Mouse (Mus musculus) ovary, postnatal 14 days (tissue): Measurements from ENCODE around the gene Il6st.
"Not testable (repeated sequence)": the region's sequence is repeated elsewhere in the genome, so short reads cannot be mapped to it uniquely, and the experiment has no call there.

Source experiments
- DNase-seq: peaks from one replicate; pipeline ENCODE4 v3.0.0; 2022; ENCODE audit warnings: low spot score

The Il6st gene

DNA sequence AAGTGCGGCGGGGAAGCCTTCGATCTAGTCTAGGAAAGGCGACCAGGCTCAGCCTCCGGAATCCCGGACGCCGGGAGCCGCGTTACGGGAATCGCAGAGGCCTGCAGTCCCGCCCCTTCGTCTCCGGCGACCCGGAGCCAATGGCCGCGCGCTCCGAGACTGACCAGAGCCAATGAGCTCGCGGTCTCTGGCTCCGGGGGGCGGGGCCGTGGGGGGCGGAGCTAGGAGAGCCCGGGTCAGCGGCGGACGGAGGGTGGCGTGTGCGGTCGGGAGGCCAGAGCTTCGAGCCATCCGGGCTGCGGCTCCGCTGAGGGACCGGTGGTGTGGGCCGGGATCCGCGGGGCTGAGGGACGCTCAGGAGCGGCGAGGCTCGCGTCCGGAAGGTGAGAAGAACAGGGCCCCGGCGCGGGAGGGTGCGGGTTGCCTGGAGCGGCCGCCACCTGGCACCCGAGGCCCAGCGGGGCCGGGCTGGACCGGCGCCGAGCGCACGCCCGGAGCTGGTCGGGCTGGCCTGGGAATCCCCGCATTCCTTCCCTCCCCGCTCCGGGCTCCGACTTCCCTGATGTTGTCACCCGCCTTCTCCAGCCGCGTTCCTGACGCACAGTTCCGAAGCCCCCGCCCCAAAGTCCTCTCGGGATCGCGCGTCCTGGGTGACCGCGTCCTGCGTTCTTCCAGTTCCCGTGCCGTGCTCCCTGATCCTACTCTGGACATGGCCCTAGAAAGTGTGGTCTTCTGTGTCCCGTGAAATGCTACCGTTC, at the start of gene Il6st:
Gene Il6st (plus strand): TSS at position 203 of the 758 bp plus-strand sequence.
- peak; percentile 95 for DNase-seq

DNA sequence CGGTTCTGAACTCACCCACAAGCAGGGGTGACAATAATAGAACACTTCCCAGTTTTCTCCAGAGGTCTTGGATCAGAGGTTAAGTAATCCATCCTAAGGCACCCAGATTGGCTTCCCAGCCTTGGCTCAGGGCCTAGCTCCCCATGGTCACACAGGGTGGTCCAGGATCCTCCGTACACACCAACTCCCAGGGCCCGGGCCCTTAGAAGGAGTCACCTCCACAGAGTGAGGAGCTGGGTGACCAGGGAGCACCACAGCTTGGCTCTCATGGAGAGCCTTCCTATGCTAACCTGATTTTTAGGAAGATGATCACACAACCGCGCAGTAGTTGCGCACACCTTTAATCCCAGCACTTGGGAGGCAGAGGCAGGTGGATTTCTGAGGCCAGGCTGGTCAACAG, 48.0 kb upstream of the Il6st start:
- DNase-seq = no peak

DNA sequence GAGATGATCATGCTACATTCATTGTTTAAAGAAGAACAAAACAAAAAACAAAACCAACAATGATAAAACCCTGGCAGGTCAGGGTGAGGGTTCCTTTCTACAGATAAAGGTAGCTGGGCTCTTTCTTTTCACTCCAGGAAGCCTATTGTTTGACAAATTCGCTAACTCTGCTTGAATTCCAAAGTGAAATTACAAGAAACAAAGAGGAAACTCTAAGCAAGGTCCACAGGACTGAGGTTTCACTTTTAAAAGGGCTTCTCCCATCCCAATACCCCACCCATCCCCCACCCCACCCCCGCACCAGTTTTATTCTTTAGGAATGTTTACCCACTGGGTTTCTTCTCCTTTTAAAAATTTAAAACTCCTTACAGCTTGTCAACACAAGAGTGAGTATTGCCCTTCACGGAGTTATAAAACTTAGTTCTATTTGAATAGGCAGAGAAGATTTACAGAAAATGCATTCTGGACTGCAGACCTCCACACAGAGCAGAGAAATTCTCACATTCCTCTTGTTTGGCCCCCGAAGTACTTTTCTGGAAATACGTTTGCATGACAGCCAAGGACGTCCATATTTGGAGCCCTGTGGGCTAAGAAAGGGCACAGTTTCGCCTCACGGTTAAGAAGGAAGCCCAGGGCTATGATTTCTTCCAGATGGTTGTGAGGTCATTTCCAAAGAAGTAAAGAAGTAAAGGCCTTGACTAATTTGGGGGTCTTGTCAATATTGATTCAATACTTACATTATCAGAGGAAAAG, 47.3 kb upstream of the Il6st start:
- DNase-seq = no peak

- DNase-seq = no peak
These were observed 46.7 kb upstream of the Il6st start for GRCm38 (mm10) chr13:112417163-112417523.

GRCm38 (mm10) chr13:112417861-112418423, 45.9 kb upstream of the Il6st start:
- no peak for DNase-seq

DNA sequence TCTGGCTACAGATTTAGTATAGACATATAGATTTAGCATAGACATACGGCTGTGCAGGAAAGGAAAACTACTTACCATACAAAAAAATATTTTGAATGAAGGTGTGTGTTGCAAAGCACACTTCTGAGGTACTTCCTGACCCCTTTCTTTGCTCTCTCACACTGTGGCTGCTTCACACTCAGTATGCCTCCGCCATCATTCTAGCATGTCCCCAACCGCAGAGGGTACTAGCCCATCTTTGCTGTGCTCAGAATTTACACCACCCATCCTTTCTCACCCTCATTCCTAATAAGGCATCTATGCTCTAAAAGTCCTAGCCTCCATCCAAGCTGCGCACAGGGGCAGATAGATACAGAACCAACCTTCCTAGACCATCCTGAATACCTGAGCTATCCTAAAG, 45.3 kb upstream of the Il6st start:
- no peak for DNase-seq

DNA sequence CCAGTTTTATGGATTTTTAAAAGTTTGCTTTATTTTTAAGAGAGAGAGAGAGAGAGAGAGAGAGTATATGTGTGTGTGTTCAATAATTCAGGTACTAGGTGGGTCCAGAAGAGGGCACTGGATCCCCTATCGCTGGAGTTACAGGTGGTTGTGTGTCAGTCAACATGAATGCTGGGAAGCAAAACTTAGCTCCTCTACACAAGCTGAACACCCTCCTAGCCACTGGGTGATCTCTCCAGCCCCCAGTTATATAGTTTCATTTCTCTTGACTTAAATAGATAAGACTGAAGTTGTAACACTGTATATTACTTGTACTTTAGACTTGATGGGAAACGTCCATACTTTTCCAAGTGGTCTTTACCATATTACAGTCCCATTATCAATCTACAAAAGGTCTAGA, 39.7 kb upstream of the Il6st start:
- DNase-seq = no peak

DNA sequence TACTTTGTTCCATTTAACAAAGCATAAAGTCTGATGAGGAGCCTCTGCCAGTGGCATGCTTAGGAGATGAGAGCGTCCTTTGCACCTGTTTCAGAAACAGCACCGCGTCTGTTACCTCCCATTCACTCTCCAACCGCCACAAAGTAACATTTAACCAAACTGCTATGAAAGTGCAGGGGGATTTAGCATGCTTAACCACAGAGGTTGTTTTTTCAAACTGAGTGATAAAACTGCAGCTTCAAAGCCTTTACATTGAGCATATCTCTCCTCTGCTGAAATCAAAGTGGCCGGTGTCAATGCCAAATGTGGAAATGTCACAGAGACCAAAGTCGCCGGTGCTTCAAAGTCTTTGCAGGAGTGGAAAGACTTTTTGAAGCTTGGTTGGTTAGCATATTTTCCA, 39.2 kb upstream of the Il6st start:
- DNase-seq = no peak

DNA sequence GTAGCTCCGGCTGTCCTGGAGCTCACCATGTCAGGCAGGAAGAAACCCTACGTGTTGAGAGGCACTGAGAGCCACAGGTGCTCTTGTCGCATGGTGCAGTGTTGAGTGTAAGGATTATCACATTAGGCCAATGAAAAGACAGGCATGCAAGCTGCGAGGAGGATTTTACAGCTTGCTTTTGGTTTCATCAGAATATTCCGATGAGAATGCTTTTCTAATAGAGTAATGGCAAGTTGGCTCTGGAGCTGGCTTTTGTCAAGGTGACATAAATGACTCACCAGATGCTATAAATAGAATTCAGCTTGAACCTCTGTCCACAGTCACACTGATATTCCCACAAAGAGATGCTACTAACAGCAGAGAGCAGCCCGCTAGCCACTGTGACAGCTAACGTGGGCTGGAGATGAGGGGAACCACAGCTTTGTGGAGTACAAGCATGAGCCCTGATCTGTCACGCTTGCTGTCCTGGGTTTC, 38.7 kb upstream of the Il6st start:
- no peak for DNase-seq

- DNase-seq = no peak
These were observed 37.4 kb upstream of the Il6st start for GRCm38 (mm10) chr13:112426265-112427135.

DNA sequence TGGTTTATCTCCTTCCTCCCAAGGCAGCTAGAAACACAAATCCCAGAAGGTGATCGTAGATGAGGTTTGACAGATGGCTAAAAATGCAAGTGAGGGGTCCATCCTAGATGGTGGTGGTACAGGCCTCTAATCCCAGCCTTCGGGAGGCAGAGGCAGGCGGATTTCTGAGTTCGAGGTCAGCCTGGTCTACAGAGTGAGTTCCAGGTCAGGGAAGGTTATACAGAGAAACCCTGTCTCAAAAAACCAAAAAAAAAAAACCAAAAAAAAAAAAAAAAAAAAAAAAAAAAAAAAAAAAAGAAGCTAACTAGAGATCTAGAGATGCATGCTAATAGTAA, 36.8 kb upstream of the Il6st start:
- not testable (repeated sequence) for DNase-seq

GRCm38 (mm10) chr13:112427521-112427920, 36.3 kb upstream of the Il6st start:
- no peak for DNase-seq

- no peak for DNase-seq
These were observed 30.6 kb upstream of the Il6st start for GRCm38 (mm10) chr13:112433271-112433670.

DNA sequence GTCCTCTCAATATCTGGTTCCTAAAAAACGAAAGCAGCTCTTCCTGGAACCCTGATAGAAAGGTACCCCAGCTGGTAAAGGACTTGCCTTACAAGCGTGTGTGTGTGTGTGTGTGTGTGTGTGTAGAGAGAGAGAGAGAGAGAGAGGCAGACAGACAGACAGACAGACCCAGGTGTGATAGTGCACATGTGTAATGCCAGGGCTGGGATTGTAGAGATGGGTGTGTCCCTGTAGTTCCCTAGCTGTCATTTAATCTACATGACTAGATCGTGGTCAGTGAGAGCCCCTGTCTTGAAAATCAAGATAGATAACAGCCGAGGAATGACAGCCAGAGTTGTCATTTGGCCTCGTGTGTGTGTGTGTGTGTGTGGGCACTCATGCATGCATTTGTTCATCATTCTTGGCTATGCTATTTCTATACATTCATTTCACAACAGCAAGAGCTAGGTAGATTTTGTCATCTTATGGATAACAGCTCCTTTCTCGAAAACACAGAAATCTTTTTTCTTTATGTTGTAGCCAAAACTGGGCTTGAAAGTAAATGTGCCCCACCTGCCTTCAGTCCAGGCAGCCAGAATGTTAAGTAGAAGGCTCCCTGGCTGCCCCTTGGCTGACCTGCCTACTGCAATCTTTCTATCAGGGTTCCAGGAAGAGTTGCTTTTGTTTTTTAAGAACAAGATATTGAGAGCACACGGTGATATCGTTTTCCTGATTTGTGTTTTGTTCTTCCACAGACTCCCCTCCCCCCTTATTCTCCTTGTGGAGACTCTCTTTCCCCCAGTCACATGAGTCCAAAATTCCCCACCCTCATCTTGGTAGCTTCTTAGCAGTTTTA, 28.4 kb upstream of the Il6st start:
- no peak for DNase-seq

GRCm38 (mm10) chr13:112436288-112436687, 27.6 kb upstream of the Il6st start:
- no peak for DNase-seq

DNA sequence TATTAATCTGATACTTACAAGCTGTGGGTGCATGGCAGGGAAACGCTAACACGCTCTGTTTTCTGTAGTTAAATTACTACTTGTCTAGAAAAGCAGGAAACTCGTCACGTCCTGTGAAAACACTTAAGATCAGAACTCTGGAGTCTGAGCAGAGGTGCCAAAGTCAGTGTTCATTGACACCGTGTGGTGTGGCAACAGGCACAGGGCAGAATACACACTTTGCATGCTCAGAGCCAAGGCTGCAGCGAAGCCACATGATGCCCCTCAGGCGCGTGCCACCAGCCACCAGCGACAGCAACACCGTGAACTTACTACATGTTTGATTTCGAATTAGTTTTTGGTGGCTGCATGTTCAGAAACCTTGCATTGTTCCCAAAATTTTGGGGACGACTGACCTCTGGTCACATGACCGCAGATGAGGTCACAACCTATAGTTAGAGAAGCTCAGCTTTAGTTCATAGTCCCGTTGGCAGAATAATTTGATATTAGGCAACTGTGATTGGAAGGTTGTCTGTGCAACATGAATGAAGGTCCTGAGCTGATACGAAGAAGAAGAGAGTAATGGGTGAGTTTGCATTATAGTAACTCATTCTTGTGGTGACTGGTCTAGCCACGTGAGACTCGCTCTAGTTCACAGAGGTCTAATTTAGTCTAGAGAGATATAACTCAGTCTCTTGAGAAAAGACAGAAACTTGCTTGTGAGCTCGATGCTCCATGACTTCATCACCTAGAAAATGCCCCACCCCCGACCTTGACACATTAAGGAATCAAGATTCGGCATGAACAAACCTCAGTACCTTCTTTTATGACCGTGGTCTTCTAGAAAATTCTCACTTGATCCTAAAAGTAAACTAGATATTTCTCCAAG, 25.6 kb upstream of the Il6st start:
- DNase-seq = no peak

- no peak for DNase-seq
These were observed 24.6 kb upstream of the Il6st start for GRCm38 (mm10) chr13:112439105-112439818.

- no peak for DNase-seq
These were observed 23.9 kb upstream of the Il6st start for GRCm38 (mm10) chr13:112439917-112440361.

GRCm38 (mm10) chr13:112440668-112441067, 23.2 kb upstream of the Il6st start:
- no peak for DNase-seq
